Mouse (Mus musculus) neural tube, embryonic 14.5 days (tissue): ENCODE data around the gene Psmd14. TPM values are rescaled to one million over a fixed set of nuclear protein-coding genes. Genes with fewer than 3 reads are reported as not detected.
A peak's percentile ranks its signal among the peaks of the same experiment; 100 is the strongest.

ENCODE experiments used
- ATAC-seq: fragments of 200-750 bp; cut with Nextera tagmentation; 2 replicates; pipeline ENCODE4 v1.8.0; 2017; ENCODE audit warnings: low read depth, mild to moderate bottlenecking, moderate TSS enrichment, moderate library complexity
- H3K27ac ChIP-seq: fragments of 300-500 bp; sonication (generic); 2 replicates; pipeline ENCODE4 v1.5.1; 2014; ENCODE audit warnings: low read depth, mild to moderate bottlenecking, control low read depth, low read length, moderate library complexity, mixed read lengths
- H3K27me3 ChIP-seq: fragments of 300-500 bp; sonication (generic); 2 replicates; pipeline ENCODE4 v1.6.1; 2014; ENCODE audit warnings: low read length; ENCODE audit not compliant: control insufficient read depth, insufficient read depth
- H3K36me3 ChIP-seq: fragments of 300-500 bp; sonication (generic); 2 replicates; pipeline ENCODE4 v1.6.1; 2014; ENCODE audit warnings: low read length, mixed read lengths; ENCODE audit not compliant: control insufficient read depth, insufficient read depth
- H3K4me1 ChIP-seq: fragments of 300-500 bp; sonication (generic); 2 replicates; pipeline ENCODE4 v1.6.1; 2014; ENCODE audit warnings: low read length; ENCODE audit not compliant: control insufficient read depth, insufficient read depth
- H3K4me2 ChIP-seq: fragments of 300-500 bp; sonication (generic); 2 replicates; pipeline ENCODE4 v1.6.1; 2014; ENCODE audit warnings: mild to moderate bottlenecking, low read depth, low read length, control low read depth
- H3K4me3 ChIP-seq: fragments of 300-500 bp; sonication (generic); 2 replicates; pipeline ENCODE4 v1.5.1; 2014; ENCODE audit warnings: low read depth, low read length, control low read depth, mixed read lengths
- H3K9ac ChIP-seq: fragments of 300-500 bp; sonication (generic); replicated peaks from 2 replicates; pipeline ENCODE4 v1.6.1; 2014; ENCODE audit warnings: low read depth, mild to moderate bottlenecking, control low read depth, low read length, mixed read lengths
- H3K9me3 ChIP-seq: fragments of 300-500 bp; sonication (generic); 2 replicates; pipeline ENCODE4 v1.6.1; 2016; ENCODE audit warnings: low read length; ENCODE audit not compliant: control insufficient read depth
- WGBS: fragments of 180-500 bp; shearing (Covaris S2); extraction: QIAGEN DNeasy Blood & Tissue Kit; methylation state at CpG from one replicate; pipeline ENCODE4 v1.1.7; 2014; 5-methylcytosine and 5-hydroxymethylcytosine counted together
- polyA plus RNA-seq: library from polyadenylated mRNA; unstranded; fragments of >200 nt; fragmentation: Nextera tagmentation; extraction: Ambion mirVana; gene quantifications from 2 replicates; pipeline ENCODE4 v1.2.1, GENCODE M21; 2014

Gene Psmd14
- polyA plus RNA-seq, 1 experiment from 2014 or later, result 222 TPM

- peaks cover 6% of the 10 kb centered on the region; the same call in 1 of the 2 replicates for H3K4me1 ChIP-seq
- peaks cover 5% of the 10 kb centered on the region; the same call in 1 of the 2 replicates for H3K27me3 ChIP-seq
- ATAC-seq, result no peak
- no peaks in the 10 kb centered on the region for H3K36me3 ChIP-seq
- H3K4me2 ChIP-seq, result no peak overlapping the region
- H3K4me3 ChIP-seq, result no peak overlapping the region
- no peak overlapping the region for H3K9ac ChIP-seq
- WGBS, result 92% methylated on average over 3 of the region's 3 CpGs
- H3K9me3 ChIP-seq, result no peaks in the 10 kb centered on the region
- no peak overlapping the region for H3K27ac ChIP-seq
These were observed 1.9 kb upstream of the Psmd14 start for GRCm38 (mm10) chr2:61709570-61709969.

- H3K27ac ChIP-seq, result no peak overlapping the region; the same call in 1 of the 2 replicates
- peaks cover 6% of the 10 kb centered on the region; the same call in 1 of the 2 replicates for H3K4me1 ChIP-seq
- peak overlapping the region; percentile 91; the same call in 1 of the 2 replicates for H3K9ac ChIP-seq
- no peak for ATAC-seq
- no peaks in the 10 kb centered on the region for H3K9me3 ChIP-seq
- peaks cover 5% of the 10 kb centered on the region; the same call in 1 of the 2 replicates for H3K27me3 ChIP-seq
- peak overlapping the region; percentile 89 for H3K4me2 ChIP-seq
- no peaks in the 10 kb centered on the region for H3K36me3 ChIP-seq
- WGBS, result 41% methylated on average over 3 of the region's 3 CpGs
- peak overlapping the region; percentile 96 for H3K4me3 ChIP-seq
These were observed 1.0 kb downstream of the Psmd14 start for GRCm38 (mm10) chr2:61712526-61712925.

- no peak for ATAC-seq
- no peak overlapping the region for H3K4me2 ChIP-seq
- H3K9me3 ChIP-seq, result no peaks in the 10 kb centered on the region
- no peaks in the 10 kb centered on the region for H3K4me1 ChIP-seq
- no peaks in the 10 kb centered on the region for H3K36me3 ChIP-seq
- no peak overlapping the region for H3K9ac ChIP-seq
- no peak overlapping the region for H3K27ac ChIP-seq
- H3K4me3 ChIP-seq, result no peak overlapping the region
- WGBS, result 85% methylated on average over 4 of the region's 4 CpGs
- H3K27me3 ChIP-seq, result no peaks in the 10 kb centered on the region
These were observed 11.0 kb downstream of the Psmd14 start for GRCm38 (mm10) chr2:61722401-61722982.

- no peaks in the 10 kb centered on the region for H3K27me3 ChIP-seq
- no peaks in the 10 kb centered on the region for H3K36me3 ChIP-seq
- H3K4me2 ChIP-seq, result no peak overlapping the region
- no peak overlapping the region for H3K9ac ChIP-seq
- no peak overlapping the region for H3K4me3 ChIP-seq
- no peaks in the 10 kb centered on the region for H3K9me3 ChIP-seq
- 0 out of 2 replicates have a peak, but pooled peaks have one; percentile 44 for ATAC-seq
- H3K4me1 ChIP-seq, result no peaks in the 10 kb centered on the region
- no peak overlapping the region for H3K27ac ChIP-seq
- WGBS, result 57% methylated on average over 11 of the region's 11 CpGs
These were observed 21.4 kb downstream of the Psmd14 start for GRCm38 (mm10) chr2:61732802-61733486.

GRCm38 (mm10) chr2:61734175-61734574 is 22.7 kb downstream of the Psmd14 start:
- Histone ChIP-seq H3K4me1 (no peaks in the 10 kb centered on the region), H3K9me3 (no peaks in the 10 kb centered on the region), H3K4me2 (no peak overlapping the region), H3K4me3 (no peak overlapping the region), H3K36me3 (no peaks in the 10 kb centered on the region), H3K27me3 (no peaks in the 10 kb centered on the region), H3K27ac (no peak overlapping the region), H3K9ac (no peak overlapping the region)
- ATAC-seq, result no peak
- 84% methylated on average over 1 of the region's 1 CpGs for WGBS

GRCm38 (mm10) chr2:61746051-61746450 is 34.6 kb downstream of the Psmd14 start:
- ATAC-seq, result no peak
- 70% methylated on average over 1 of the region's 1 CpGs for WGBS

GRCm38 (mm10) chr2:61746580-61746979 is 35.1 kb downstream of the Psmd14 start:
- H3K4me1 ChIP-seq, result no peaks in the 10 kb centered on the region
- no peak overlapping the region for H3K27ac ChIP-seq
- H3K9me3 ChIP-seq, result no peaks in the 10 kb centered on the region
- ATAC-seq, result no peak
- H3K27me3 ChIP-seq, result no peaks in the 10 kb centered on the region
- WGBS, result 84% methylated on average over 2 of the region's 2 CpGs
- H3K36me3 ChIP-seq, result no peaks in the 10 kb centered on the region
- H3K4me2 ChIP-seq, result no peak overlapping the region
- H3K4me3 ChIP-seq, result no peak overlapping the region
- no peak overlapping the region for H3K9ac ChIP-seq

More at GRCm38 (mm10) chr2:61746051-61746450, 34.6 kb downstream of the Psmd14 start:
- Histone ChIP-seq H3K4me3 (no peak overlapping the region), H3K9ac (no peak overlapping the region), H3K36me3 (no peaks in the 10 kb centered on the region), H3K4me2 (no peak overlapping the region), H3K4me1 (no peaks in the 10 kb centered on the region), H3K27ac (no peak overlapping the region), H3K9me3 (no peaks in the 10 kb centered on the region), H3K27me3 (no peaks in the 10 kb centered on the region)

GRCm38 (mm10) chr2:61747411-61747810 is 35.9 kb downstream of the Psmd14 start:
- Histone ChIP-seq H3K9ac (no peak overlapping the region), H3K9me3 (no peaks in the 10 kb centered on the region), H3K36me3 (no peaks in the 10 kb centered on the region), H3K27ac (no peak overlapping the region), H3K27me3 (no peaks in the 10 kb centered on the region), H3K4me1 (no peaks in the 10 kb centered on the region), H3K4me2 (no peak overlapping the region), H3K4me3 (no peak overlapping the region)
- no peak for ATAC-seq
- WGBS, result 73% methylated on average over 2 of the region's 2 CpGs

- Histone ChIP-seq H3K4me1 (no peaks in the 10 kb centered on the region), H3K9ac (no peak overlapping the region), H3K4me2 (no peak overlapping the region), H3K4me3 (no peak overlapping the region), H3K36me3 (no peaks in the 10 kb centered on the region), H3K27me3 (no peaks in the 10 kb centered on the region), H3K27ac (no peak overlapping the region), H3K9me3 (no peaks in the 10 kb centered on the region)
- WGBS, result 92% methylated on average over 1 of the region's 1 CpGs
- no peak for ATAC-seq
These were observed 39.2 kb downstream of the Psmd14 start for GRCm38 (mm10) chr2:61750702-61751101.
